Mouse (Mus musculus) cerebellum, adult 2 months (tissue): Measurements from ENCODE around the gene Gna13. TPM values are rescaled to one million over a fixed set of nuclear protein-coding genes. Genes with fewer than 3 reads are reported as not detected.

ENCODE experiments used
- DNase-seq, 2 experiments: peaks; one replicate each; pipeline ENCODE4 v3.0.0; 2021
- H3K27ac ChIP-seq: fragments of 200-500 bp; 2 replicates; pipeline ENCODE4 v1.5.1; 2012; ENCODE audit warnings: low read length, control low read depth, inconsistent platforms; ENCODE audit not compliant: insufficient read depth
- H3K27me3 ChIP-seq: fragments of 200-500 bp; 2 replicates; pipeline ENCODE4 v1.6.1; 2012; ENCODE audit warnings: inconsistent platforms, mild to moderate bottlenecking, low read length, moderate library complexity; ENCODE audit not compliant: control insufficient read depth, insufficient read depth
- H3K4me1 ChIP-seq: fragments of 200-500 bp; 2 replicates; pipeline ENCODE4 v1.6.1; 2011; ENCODE audit warnings: low read length; ENCODE audit not compliant: control insufficient read depth, insufficient read depth
- H3K4me3 ChIP-seq: fragments of 200-500 bp; replicated peaks from 2 replicates; pipeline ENCODE3; 2011; ENCODE audit warnings: mild to moderate bottlenecking, low read depth, low read length, control low read depth; ENCODE audit not compliant: insufficient read depth
- CTCF ChIP-seq: fragments of 200-500 bp; IDR thresholded peaks from 2 replicates; pipeline ENCODE4 v1.5.1; 2011; ENCODE audit warnings: low read depth, mild to moderate bottlenecking, control low read depth, low read length, moderate library complexity, borderline replicate concordance; ENCODE audit not compliant: insufficient read depth
- POLR2A ChIP-seq: fragments of 200-500 bp; IDR thresholded peaks from 2 replicates; pipeline ENCODE4 v1.6.1; 2011; ENCODE audit warnings: low read length, control low read depth, borderline replicate concordance; ENCODE audit not compliant: insufficient read depth
- WGBS: fragments of 180-500 bp; shearing (Covaris S2); methylation state at CpG from one replicate; pipeline ENCODE4 v1.1.7; 2018; 5-methylcytosine and 5-hydroxymethylcytosine counted together
- polyA plus RNA-seq: library from polyadenylated mRNA; depleted of rRNA; stranded (reverse); fragments of >200 nt; gene quantifications from 2 replicates; pipeline ENCODE4 v1.2.3, GENCODE M21; 2012; rRNA removed

The Gna13 gene
- 35.6 and 37.5 TPM in 2 replicates for polyA plus RNA-seq

GRCm38 (mm10) chr11:109362463-109363190 lies at the start of gene Gna13:
Gene Gna13 (plus strand): TSS chr11:109362831.
- H3K27ac ChIP-seq: peak within 1 kb of the TSS; percentile 99
- H3K4me3 ChIP-seq: peak within 1 kb of the TSS; percentile 100
- WGBS: under 1% methylated on average over 57 of the region's 89 CpGs
- peaks cover 29% of the 10 kb centered on the region for H3K4me1 ChIP-seq
- DNase-seq: peak; percentile 93
- no peaks in the 10 kb centered on the region for H3K27me3 ChIP-seq
- TF ChIP-seq POLR2A (peak; percentile 82), CTCF (no peak)

- no peak overlapping the region for H3K4me3 ChIP-seq
- DNase-seq: peak; percentile 55 to 57
- no peaks in the 10 kb centered on the region for H3K27me3 ChIP-seq
- WGBS: 50% methylated on average over 4 of the region's 4 CpGs
- TF ChIP-seq POLR2A (no peak), CTCF (peak; percentile 73)
- peaks cover 13% of the 10 kb centered on the region; the same call in 1 of the 2 replicates for H3K4me1 ChIP-seq
- H3K27ac ChIP-seq: no peak overlapping the region
Measured at GRCm38 (mm10) chr11:109316921-109317320, 45.7 kb upstream of the Gna13 start.

- Histone ChIP-seq H3K4me1 (peaks cover 13% of the 10 kb centered on the region; the same call in 1 of the 2 replicates), H3K27me3 (no peaks in the 10 kb centered on the region), H3K27ac (no peak overlapping the region), H3K4me3 (no peak overlapping the region)
- TF ChIP-seq CTCF: no peak
- TF ChIP-seq POLR2A: no peak
- no peak for DNase-seq
- WGBS: 58% methylated on average over 4 of the region's 4 CpGs
Measured at GRCm38 (mm10) chr11:109319471-109319870, 43.2 kb upstream of the Gna13 start.

DNA sequence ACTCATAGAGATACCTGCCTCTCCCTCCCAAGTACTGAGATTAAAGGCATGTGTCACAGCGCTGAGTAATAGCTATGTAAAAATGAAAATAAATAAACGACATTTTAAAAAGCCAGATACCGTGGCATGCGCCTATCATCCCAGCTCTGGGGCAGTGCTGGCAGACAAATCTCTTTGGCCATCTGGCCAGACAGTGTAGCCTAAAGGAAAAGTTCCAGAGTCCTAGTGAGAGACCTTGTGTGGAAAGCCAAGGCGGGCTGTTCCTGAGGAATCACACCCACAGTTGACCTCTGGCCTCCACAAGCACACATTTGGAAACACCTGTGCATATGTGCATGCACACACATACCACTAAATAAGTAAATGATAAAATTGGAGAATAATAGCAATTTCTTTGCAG lies 42.7 kb upstream of the Gna13 start:
- TF ChIP-seq POLR2A (no peak), CTCF (no peak)
- H3K27ac ChIP-seq: peak overlapping the region; percentile 69; the same call in 1 of the 2 replicates
- no peak overlapping the region for H3K4me3 ChIP-seq
- no peaks in the 10 kb centered on the region for H3K27me3 ChIP-seq
- DNase-seq: peak; percentile 70 to 84
- WGBS: 8% methylated on average over 5 of the region's 5 CpGs
- peaks cover 13% of the 10 kb centered on the region; the same call in 1 of the 2 replicates for H3K4me1 ChIP-seq

- no peak for TF ChIP-seq POLR2A
- no peak for TF ChIP-seq CTCF
- DNase-seq: peak; percentile 82 to 86
- Histone ChIP-seq H3K4me3 (no peak overlapping the region), H3K27me3 (no peaks in the 10 kb centered on the region), H3K27ac (peak overlapping the region; percentile 69), H3K4me1 (peaks cover 13% of the 10 kb centered on the region; the same call in 1 of the 2 replicates)
- 9% methylated on average over 8 of the region's 8 CpGs for WGBS
Measured at GRCm38 (mm10) chr11:109320361-109320933, 42.2 kb upstream of the Gna13 start.

- DNase-seq: no peak
- Histone ChIP-seq H3K4me1 (peaks cover 2% of the 10 kb centered on the region; the same call in 1 of the 2 replicates), H3K4me3 (no peak overlapping the region), H3K27ac (no peak overlapping the region), H3K27me3 (no peaks in the 10 kb centered on the region)
- 85% methylated on average over 13 of the region's 13 CpGs for WGBS
- TF ChIP-seq POLR2A: no peak
- TF ChIP-seq CTCF: no peak
Measured at GRCm38 (mm10) chr11:109326270-109326669, 36.4 kb upstream of the Gna13 start.

DNA sequence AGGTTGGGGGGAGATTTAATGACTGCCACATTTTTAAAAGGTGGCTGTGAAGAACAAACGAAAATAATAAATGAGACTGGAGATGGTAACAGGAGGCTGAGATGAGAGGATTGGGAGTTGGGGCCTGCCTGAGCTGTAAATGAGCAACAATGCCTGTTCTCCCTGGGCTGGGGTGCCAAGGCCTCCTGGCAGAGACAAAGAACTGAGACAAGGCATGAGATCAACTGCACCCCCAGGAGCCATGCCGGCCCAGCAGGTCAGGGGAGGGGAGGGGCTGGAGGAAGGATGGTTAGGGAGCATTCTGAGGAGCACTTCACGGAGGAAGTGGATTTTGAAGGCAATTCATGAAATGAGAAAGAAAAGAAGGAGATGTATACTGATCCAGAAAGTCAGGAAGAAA lies 35.2 kb upstream of the Gna13 start:
- Histone ChIP-seq H3K27me3 (no peaks in the 10 kb centered on the region), H3K4me3 (no peak overlapping the region), H3K27ac (no peak overlapping the region), H3K4me1 (peaks cover 6% of the 10 kb centered on the region; the same call in 1 of the 2 replicates)
- no peak for DNase-seq
- TF ChIP-seq POLR2A (no peak), CTCF (no peak)
- 33% methylated on average over 3 of the region's 3 CpGs for WGBS

DNA sequence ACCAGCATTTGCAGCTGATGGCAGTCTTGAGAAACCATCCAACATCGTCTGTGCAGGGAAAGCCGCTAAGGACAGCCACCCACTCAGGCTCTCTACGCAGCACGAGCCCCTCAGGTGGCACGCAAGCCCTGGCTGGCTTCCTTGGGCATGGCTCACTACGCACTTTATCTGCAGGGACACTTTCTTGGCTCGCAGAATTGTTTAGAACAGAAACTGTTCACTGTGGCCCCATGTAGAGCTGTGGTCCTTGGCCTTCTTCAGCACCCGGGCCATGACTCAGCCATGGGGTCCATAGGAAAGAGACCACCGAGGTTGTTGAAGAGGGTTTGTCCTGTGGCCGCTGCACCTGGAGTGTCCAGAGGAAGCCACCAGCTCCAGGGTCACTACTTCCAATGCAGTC lies 34.7 kb upstream of the Gna13 start:
- DNase-seq: no peak
- TF ChIP-seq CTCF (no peak), POLR2A (no peak)
- peaks cover 6% of the 10 kb centered on the region for H3K4me1 ChIP-seq
- WGBS: 50% methylated on average over 10 of the region's 10 CpGs
- H3K4me3 ChIP-seq: no peak overlapping the region
- H3K27ac ChIP-seq: no peak overlapping the region
- no peaks in the 10 kb centered on the region for H3K27me3 ChIP-seq
